Mouse (Mus musculus): Measurements from ENCODE around the gene Lin7c.
"Not testable (repeated sequence)": the region's sequence is repeated elsewhere in the genome, so short reads cannot be mapped to it uniquely, and the experiment has no call there.

Gene Lin7c

DNA sequence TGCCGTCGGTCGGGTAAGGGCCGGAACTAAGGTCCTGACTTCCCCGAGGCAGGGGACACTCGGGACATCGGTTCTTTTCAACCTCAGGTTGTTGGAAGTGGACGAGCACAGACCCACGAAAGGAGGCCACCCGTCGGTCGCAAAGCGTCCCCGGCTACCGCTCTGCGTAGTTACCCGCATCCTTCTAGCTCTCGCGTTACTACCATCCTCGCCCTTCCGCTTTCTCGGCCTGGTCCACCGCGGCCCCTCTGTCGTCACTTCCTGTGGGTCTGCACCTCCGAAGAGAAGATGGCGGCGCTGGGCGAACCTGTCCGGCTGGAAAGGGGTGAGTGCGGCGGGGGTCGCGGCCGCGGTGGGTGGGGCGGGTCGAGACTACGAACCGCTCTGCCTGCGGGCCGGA lies at the start of gene Lin7c:
Gene Lin7c (plus strand): TSS at position 257 of the 400 bp plus-strand sequence.
- DNase-seq (ENCODE audit: low read depth, low spot score): peak; percentile 73

DNA sequence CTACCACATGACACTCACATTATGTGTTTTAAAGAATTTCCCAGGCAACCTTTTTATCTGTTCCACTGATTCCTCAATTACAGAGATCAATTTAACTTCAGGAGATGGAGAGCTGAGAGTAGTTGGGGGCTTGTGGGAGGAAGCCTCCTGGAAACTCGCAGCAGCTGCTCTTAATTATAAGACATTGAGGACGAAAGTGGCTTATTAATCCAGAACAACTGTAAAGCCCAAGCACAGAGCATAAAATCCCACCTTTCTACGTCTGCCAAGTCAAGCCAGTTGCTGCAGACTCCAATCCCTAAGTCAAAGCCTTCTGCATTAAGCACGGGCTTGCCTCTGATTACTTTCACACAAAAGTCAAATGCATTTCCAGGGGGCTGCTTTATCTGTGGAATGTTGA lies 44.3 kb upstream of the Lin7c start:
- no peak for DNase-seq (ENCODE audit: low read depth, low spot score)

DNA sequence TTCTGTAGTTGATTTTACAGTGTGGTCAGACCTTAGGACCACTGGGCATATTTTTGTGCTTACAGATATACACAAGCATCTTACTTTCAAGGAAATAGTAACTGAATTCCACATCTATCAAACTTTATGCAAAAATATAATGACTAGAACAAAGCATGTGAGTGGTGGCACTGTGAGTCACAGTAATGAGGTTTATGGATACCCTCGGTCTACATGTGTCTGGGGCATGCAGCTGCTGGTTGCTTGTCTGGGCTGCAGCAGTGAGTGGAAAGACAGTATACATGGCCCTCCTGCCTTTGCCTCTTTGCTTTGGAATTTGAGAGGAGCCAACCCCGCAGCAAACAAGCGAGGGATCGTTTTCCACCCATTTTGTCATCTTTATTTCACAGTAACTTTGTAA lies 42.3 kb upstream of the Lin7c start:
- no peak for DNase-seq (ENCODE audit: low read depth, low spot score)

GRCm38 (mm10) chr2:109848715-109849114 lies 41.9 kb upstream of the Lin7c start:
- DNase-seq (ENCODE audit: low read depth, low spot score): no peak

- no peak for DNase-seq (ENCODE audit: low read depth, low spot score)
Measured at GRCm38 (mm10) chr2:109855601-109856000, 35.1 kb upstream of the Lin7c start.

DNA sequence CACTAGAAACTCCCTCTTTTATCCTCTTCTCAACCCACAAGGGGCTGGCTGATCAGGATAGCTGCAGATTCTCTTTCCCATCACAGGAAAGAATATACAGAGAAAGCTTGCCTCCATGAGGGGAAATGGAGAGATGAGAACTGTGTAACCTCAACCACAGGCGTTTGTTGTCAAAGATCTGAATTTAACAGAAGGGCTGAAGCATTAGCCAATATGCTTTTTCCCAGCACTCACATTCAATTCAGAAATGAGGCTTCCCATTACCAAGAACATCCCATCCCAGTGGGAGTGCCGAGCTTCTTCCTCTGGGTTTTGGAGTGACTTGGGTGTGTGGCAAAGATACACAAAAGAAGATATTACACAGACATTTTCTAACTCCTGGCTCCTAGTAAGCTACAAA lies 31.0 kb upstream of the Lin7c start:
- no peak for DNase-seq (ENCODE audit: low read depth, low spot score)

- DNase-seq (ENCODE audit: low read depth, low spot score): no peak
Measured at GRCm38 (mm10) chr2:109860832-109861231, 29.8 kb upstream of the Lin7c start.

DNA sequence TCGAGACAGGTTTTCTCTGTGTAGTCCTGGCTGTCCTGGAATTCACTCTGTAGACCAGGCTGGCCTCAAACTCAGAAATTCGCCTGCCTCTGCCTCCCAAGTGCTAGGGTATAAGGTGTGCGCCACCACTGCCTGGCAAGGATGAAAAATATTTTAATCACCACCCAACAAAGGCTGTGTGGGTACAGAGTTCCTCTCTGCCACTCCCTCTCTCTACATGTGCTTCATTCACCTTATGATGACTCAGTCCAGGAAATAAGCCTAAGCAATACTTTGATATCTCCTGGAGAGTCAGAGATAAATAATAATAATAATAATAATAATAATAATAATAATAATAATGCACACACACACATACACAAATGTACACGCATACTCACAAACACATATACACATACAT lies 11.2 kb upstream of the Lin7c start:
- DNase-seq (ENCODE audit: low read depth, low spot score): not testable (repeated sequence)

- no peak for DNase-seq (ENCODE audit: low read depth, low spot score)
Measured at GRCm38 (mm10) chr2:109881111-109881510, 9.5 kb upstream of the Lin7c start.

GRCm38 (mm10) chr2:109881625-109882024 lies 9.0 kb upstream of the Lin7c start:
- DNase-seq (ENCODE audit: low read depth, low spot score): no peak

GRCm38 (mm10) chr2:109884106-109884505 lies 6.5 kb upstream of the Lin7c start:
- no peak for DNase-seq (ENCODE audit: low read depth, low spot score)

DNA sequence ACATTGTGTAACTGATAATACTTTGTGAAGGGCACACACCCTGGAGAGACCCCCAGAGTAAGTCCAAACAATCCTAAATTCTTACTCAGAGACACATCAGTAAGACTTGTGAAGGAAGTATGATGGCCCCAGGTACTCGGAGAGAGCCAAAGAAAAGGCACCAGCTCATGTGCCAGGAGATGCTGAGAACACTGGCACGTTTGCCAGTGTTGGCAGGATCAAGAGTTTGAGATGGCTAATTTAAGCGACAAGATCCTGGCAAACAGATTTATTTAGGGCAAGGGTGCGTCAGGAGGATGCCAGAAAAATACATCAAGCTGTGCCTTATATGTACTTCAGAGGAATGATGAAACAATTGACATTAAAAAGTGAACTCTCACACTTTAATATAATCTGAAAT lies 6.1 kb upstream of the Lin7c start:
- DNase-seq (ENCODE audit: low read depth, low spot score): no peak

- no peak for DNase-seq (ENCODE audit: low read depth, low spot score)
Measured at GRCm38 (mm10) chr2:109890068-109890467, 585 bp upstream of the Lin7c start.

DNA sequence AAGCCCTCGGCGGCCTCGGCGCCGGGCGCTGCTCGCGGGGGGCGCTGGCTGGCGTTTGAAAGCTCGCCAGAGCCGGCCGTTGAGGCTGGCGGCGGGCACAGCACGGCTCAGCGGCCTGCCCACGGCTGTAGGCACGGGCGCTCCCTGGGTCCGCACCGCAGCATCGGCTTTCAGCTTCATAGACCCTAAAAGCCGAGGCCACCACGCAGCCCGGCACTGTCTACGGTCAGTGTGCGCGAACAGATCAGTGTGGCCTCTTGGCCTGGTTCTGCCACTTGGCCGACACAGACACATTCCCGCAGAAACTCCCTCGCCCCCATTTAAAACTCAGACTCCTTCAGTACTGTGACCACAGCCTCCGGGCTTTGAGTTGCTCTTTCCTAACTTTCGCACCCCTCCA lies 378 bp downstream of the Lin7c start:
- no peak for DNase-seq (ENCODE audit: low read depth, low spot score)

DNA sequence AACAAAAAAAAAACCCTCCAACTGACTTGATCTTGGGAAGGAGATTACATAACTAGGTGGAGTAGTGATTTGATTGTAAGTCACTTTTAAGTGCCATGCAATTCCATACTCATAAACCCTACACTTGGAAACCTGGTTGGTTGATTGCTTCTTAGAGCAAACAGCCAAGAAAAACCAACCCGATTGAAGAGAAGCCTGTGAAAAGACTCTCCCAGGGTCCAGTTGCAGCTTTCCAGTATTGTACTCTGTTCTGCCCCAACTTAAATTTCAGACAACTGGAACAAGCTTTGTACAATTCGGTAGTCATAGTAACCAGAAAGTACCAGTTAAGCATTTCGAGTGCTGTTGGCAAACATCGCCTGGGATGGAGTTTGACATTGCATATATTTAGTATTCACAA lies 818 bp downstream of the Lin7c start:
- no peak for DNase-seq (ENCODE audit: low read depth, low spot score)

GRCm38 (mm10) chr2:109896311-109896710 lies 5.7 kb downstream of the Lin7c start:
- no peak for DNase-seq (ENCODE audit: low read depth, low spot score)

GRCm38 (mm10) chr2:109902869-109903268 lies 12.2 kb downstream of the Lin7c start:
- DNase-seq (ENCODE audit: low read depth, low spot score): no peak

DNA sequence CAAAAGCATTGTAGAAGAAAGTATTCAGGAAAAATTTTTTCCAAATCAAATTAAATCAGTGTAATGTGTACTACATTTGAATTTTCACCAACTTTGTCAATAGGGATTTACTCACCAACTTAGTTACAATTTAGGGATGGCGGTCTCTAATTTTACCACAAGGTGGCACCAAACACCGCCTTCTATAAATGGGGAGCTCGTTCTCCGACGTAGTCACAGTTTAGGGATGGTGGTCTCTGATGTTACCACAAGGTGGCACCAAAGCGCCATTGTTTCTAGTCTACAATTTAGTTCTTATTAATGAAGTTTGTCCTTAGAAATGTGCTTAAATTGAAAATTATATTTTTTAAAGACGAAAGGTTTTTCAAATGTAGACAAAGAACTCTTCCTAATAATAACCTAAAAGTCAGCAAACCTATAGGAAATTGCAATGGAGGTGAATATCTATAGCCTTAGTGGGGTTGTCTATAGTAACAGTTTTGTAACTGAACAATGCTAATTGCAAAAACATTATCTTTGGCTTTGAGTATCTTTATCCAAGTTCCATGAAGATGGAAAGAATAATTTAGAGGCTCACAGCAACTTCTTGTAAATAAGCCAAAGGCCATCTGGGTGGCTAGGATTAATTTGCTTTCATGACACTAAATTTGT lies 13.6 kb downstream of the Lin7c start:
- no peak for DNase-seq (ENCODE audit: low read depth, low spot score)

- DNase-seq (ENCODE audit: low read depth, low spot score): no peak
Measured at GRCm38 (mm10) chr2:109909122-109909521, 18.5 kb downstream of the Lin7c start.

DNA sequence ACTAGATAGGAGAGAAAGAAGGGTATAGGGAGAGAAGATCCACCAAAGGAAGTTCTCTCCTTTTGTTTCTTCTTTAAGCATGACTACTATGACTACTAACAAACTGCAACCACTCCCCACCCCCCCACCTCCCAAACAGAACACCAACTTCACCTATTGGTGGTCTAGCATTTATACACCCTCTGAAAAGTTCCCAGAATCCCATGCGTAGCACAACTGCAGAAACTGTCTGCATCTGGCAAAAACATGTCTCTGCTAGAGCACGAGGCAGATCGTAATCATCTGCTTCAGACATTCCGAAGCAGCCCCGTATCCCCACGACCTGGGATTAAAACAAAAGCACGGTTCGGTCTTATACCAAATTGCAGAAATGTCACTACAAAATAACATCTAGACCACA lies 21.6 kb downstream of the Lin7c start:
- DNase-seq (ENCODE audit: low read depth, low spot score): no peak

- DNase-seq (ENCODE audit: low read depth, low spot score): no peak
Measured at GRCm38 (mm10) chr2:109912766-109913165, 22.1 kb downstream of the Lin7c start.

DNA sequence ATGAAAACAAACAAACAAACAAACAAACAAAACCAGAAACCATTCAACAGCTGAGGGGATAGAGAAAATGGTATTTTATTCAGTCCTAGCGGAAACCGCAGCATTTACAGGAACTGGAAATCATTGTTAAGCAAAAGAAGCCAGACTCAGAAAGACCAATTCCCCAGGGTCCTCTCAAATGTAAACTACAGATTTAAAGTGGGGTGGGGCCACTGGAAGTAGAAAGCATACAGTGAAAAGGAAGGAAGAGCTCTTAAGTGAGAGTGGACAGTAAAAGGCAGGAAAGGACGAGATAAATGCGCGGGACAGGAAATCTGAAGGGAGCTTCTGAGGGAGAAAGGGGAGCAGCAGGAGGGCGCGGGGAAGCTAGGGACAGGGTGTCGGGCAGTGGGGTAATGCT lies 22.6 kb downstream of the Lin7c start:
- DNase-seq (ENCODE audit: low read depth, low spot score): no peak

DNA sequence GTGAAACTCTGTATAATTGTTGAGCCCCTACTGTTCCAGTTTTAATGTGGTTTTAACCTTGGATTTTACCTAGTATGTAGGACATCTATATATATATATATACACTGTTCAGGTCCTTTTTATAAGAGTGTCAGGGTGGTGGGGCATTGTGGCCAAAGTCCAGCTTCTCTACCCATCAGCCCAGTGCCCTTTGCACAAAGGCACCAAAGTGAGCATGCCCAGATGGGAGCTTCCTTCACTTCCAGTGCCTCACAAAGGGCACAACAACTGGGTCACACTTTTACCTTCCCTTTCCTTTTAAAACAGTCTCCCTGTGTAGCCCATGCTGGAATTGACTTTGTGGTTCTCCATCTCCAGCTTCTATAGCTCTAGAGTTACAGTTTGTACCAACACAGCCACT lies 23.9 kb downstream of the Lin7c start:
- no peak for DNase-seq (ENCODE audit: low read depth, low spot score)
